Mouse (Mus musculus) frontal cortex, adult 2 months (tissue): ENCODE measurements around the gene Nme2. TPM values are rescaled to one million over a fixed set of nuclear protein-coding genes. Genes with fewer than 3 reads are reported as not detected.
A peak's percentile ranks its signal among the peaks of the same experiment; 100 is the strongest.

ENCODE experiments used
- DNase-seq, 2 experiments: peaks; one replicate each; pipeline ENCODE4 v3.0.0; 2022; ENCODE audit warnings: low spot score in 1 of 2; ENCODE audit errors: extremely low spot score in 1 of 2
- polyA plus RNA-seq: library from polyadenylated mRNA; depleted of rRNA; stranded (reverse); fragments of >200 nt; gene quantifications from 2 replicates; pipeline ENCODE4 v1.2.3, GENCODE M21; 2012; rRNA removed

The Nme2 gene
- 99.0 and 106 TPM in 2 replicates for polyA plus RNA-seq

DNA sequence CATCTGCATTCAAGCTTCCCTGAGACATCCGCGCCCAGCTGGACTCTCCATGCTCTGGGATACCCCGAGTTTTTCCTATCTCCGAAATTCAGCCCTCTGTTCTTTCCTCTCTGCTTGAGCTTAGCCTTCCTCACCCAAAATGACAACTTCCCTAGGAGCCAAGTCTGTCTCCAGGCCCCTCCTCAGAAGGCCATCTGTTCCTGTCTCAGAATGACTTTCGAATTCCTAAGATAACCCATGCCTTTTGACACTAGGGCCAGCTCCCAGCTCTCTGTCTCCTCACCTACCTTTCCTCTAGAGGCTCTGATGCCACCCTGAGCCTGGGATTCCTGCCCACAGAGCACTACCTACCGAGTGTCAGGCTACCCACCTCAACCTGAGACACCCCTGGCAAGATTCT, at the start of gene Nme2:
Nme2 (minus strand) TSS at position 101 of the 400 bp plus-strand sequence.
- no peak for DNase-seq

DNA sequence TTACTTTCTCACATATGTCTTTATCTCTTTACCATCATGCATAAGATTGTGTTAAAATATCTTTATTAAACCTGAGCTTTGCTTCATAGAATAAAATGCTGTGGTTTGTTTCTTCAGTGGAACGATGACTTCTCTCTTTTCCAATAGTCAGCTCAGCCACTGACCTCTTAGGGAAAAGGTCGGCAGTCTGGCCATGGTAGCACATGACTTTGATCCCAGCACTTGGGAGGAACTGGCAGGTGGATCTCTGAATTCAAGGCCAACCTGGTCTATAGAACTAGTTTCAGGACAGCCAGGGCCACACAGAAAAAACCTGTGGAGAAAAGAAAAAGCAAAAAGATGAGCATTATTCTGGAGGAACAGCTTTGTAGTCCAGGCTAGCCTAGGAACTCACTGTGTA, 47.3 kb upstream of the Nme2 start:
- DNase-seq, result no peak

DNA sequence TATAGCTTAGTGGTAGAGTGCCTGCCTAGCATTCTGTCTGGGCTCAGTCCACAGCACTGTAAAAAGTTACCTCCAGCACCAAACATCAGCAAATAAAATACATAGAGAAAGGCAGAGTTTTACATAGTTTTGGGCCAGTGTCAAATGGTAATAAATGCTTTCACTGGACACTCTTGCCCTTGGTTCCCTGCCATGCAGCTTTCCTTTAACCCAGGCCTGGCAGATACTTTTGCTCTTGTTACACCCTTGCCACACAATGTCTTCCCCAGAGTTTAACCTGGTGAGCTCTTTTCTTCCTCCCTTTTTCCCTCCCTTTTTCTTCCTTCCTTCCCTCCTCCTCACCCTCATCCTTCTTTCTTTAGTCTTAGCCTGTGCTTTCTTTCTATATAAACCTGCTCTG, 43.2 kb upstream of the Nme2 start:
- DNase-seq, result no peak

DNA sequence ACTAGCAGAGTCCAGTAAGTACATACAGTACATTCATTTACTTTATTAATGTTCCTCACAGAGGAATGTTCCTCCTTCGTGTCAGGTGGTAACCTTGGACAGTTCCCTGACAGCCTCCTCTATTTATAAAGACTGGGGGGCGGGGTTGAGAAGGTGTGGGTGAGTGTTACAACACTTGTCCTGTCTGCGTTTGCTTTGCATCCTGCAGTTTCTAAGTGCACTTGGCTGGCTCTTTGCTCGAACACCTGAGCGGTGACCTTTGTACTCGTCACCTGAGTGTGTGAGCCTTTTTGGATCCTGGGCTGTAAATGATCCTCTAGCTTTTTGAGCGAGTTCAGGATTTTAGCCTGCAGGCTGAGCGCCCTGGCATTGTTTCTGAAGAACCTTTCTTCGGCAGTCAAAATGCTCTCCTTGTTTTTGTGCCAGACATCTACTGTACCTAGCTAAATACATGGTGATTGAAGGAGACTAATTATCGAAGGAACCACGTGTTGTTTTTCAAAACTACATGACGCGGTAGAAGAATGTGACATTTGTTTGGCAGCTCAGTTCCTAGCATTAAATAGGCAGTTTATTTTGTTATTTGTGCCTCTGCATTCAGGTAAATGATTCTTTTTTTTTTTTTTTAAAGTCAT, 41.2 kb upstream of the Nme2 start:
- DNase-seq, result peak in 1 of 2 experiments; percentile 26

DNA sequence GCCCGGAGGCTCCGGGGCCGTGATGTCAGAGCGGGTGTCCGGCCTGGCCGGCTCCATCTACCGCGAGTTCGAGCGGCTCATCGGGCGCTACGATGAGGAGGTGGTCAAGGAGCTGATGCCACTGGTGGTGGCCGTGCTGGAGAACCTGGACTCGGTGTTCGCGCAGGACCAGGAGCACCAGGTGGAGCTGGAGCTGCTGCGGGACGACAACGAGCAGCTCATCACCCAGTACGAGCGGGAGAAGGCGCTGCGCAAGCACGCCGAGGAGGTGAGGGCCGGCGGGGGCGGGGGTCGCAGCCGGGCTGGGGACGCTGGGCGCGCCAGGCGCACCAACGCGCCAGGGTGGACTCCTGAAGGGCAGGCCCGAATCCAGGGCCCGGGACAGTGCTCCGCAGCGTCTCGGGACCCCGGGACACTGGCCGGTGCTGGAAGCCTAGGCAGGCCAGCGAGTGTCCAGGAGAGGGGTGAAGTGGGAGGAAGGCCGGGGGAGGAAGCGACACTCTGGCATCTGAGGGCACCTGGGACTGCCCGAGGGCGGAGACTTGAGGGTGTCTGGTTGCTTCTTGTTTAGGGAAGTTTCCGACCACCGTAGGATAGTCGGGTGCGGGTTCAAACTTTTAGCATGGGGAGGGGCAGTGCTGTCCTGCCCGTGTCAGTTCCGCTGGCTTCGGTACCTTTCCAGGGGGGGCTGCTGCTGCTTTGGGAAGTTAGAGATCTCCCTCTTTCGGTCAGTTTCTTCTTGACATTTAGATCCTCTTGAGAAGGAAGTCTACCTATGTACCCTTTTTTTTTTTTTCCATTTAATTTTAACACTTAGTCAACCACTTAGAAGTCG, 40.5 kb upstream of the Nme2 start:
- DNase-seq, result peak; percentile 21 to 33

DNA sequence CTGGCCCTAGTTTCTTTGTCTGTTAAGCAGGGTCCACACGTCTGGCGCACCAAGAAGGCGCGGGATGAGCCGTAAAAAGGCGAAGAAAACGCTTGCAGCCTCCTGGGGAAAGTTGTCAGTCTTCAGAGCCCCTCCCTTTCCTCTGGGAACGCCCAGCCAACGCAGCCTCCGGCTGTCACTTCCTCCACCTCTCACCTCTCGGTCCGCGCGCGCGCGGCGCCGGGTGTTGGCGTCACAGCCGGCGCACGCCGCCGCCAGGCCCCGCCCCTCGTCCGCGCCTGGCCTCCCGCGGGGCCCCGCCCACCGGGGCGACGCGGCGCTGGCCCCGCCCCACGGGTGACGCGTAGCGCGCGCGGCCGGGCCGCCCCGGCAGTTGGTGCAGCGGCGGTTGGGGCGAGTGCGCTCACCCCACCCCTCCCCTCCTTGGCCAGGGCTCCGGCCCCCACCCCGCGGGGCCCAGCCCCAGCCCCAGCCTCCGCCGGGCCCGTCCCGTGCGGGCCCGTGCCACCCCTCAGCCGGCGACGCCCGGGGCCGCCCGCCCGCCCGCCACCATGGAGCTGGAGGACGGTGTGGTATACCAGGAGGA, 39.8 kb upstream of the Nme2 start, which contains the start of gene Spag9:
Spag9 (plus strand) TSS at position 372 of the 586 bp plus-strand sequence.
- peak; percentile 82 to 88 for DNase-seq

DNA sequence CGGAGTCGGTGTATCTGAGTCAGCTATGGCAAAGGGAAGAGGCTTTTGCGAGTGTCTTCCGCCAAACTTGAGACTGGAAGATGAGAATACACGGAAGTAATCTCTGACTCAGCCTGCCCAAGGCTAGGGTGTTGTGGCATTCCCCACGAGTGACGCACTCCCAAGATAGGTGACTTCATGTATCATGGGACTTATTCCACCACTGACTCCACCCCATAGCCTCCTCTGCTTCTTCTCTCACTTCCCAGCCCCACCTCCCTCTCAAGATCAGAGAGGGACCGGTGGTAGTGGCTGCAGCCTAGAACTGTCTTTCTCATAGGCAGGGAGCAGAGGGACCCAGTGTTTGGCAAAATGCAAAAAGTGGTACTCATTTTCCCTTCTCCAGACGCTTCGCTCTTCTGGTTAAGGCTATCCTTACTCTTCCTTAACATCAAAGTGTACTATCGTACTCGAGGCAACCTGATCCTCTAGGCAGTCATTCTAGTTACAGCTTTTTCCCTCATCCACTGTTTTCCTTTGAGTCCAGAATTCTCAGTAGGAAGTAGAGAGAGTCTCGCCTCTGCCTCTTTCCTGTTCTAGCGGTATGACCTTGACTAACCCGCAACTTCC, 39.2 kb upstream of the Nme2 start:
- peak; percentile 88 for DNase-seq

DNA sequence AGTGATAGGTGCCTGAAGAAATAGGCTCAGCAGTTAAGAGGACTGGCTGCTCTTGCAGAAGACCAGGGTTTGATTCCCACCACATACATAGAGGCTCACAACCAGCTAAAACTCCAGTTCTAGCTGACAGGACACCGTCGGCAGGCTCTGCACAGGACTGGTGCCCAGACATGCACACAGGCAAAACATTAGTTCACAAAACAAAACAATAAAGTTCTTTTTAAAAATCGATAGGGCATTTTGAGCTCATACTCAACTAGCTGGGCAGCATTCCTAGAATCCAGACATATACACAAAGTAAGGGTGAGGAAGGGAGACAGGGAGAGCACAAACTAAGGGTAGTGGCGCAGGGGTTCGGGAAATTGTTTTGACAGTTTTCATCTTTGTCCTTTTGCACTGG, 38.5 kb upstream of the Nme2 start:
- DNase-seq, result no peak

DNA sequence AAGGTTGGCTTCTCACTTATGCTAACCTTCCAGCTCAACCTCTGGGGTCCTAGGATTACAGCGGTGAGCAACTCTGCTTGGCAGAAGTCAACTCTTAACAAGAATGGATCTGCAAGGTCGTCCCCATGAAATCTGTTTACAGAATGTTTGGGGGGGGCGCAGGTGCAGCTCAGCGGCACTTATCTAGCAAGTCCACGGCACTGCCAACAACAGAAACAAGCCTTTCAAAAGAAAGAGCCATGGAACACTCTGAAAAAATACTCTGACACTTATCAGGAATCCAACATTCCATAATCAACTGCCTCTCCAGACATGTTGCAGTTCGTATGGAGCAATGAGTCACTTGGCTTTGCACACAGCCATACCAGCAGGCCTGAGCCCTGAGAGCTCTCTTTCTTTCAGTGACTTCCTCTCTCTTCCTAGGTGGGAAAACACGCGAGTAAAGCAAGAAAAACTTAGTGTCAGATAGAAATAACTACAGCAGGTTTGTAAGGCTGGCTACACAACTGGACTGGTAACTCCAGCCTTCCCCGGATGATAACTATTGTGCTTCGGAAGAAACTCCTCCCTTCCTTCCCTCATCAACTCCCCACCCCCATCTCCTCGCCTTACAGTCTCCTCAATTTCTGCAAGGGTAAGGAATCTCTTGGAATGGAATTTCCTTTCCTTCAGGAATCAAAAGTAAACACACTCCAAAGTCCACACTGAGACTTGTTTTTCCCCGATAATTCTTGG, 32.4 kb upstream of the Nme2 start:
- no peak for DNase-seq

DNA sequence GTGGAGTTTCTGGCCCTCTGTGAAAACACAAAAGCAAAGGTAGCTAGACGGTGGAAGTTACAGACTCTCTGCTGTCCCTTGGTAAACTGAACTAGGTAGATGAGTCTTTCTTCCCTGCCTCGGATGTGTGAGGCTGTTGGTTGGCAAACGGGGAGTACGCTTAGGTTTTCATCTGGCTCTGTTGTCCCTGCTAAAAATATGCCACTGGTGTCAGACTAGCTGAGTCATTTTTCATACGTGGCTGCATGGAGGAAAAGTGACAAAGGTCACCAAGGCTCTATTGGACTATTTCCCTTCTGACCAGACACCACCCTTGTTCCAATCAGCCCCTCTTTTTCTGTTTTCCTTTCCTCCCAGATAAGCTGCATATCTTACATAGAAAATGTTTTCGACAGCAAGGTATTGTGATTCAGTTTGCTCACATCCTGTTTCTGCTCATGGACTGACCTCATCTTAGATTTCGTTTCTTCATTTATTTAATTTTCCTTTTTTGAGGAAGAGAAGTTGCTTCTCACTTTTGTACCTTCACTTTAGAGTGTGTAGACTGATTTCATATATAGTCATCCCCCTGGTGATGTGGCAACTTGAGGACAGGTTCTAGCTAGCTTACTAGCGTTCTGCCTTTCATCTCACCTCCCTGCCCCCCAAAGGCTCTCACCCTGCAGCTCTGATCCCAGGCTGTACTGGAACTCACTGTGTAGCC, 31.7 kb upstream of the Nme2 start:
- DNase-seq, result no peak

DNA sequence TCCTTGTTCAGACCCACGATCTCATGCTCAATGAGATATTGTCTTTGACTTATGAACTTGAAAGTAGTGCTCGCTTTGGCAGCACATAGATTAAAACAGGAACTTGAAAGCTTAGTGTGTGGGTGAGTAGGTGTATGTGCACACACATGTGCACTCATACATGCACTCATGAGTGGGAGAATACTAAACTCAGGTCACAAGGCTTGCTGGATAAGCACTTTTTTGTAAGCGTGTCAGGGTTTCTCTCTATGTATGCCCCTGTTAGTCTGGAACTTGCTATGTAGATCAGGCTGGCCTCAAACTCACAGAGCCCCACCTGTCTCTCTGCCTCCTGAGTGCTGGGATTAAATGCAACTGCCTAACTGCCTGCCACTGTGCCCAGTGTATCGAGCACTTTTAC, 31.0 kb upstream of the Nme2 start:
- no peak for DNase-seq

DNA sequence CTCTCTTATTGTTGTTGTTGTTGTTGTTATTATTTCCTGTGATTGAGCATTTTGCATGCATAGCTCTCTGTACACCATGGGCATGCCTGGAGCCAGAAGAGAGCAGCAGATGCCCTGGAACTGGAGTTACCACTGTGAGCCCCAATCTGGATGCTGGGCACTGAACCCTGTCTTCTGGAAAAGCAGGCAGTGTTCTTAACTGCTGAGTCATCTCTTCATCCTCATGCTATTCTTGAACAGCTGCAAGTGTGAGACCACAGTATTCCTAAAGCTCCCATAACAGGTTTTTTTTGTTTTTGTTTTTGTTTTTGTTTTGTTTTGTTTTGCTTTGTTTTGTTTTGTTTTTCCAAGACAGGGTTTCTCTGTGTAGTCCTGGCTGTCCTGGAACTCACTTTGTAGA, 30.2 kb upstream of the Nme2 start:
- DNase-seq, result no peak

DNA sequence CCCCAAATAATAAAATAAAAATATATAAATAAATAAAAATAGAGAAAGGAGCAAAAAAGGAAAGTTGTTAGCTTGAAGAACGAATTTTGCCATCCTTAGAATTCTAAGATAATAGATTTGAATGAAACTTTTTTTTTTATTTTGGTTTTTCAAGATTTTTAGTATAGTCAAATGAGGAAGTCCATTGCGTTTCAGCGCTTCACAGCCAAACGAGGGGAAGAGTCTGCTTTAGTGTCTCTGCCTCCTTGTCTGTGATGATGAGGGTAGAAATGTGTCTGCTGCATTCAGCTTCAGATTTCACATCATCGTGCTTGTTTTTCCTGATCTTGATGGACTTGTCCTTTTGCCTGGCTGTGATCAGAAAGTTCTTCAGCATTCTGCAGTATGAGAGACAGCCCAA, 29.2 kb upstream of the Nme2 start:
- DNase-seq, result no peak

DNA sequence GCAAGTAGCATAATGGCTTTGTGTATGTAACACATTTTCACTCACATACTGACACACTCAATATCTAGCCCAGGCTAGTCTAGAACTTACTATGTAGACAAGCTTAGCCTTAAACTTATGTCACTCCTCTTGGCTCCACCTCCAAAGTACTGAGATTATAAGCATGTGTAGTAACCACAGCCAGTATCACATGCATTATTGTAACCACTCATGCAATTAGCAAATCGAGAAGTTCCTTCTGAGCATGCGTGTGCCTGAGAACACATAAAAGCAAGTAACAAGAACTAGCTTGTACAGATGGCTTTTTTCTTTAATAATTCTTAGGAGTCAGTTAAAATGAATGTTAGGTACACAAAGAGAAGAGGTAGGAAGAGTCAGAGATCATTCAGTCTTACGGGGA, 28.6 kb upstream of the Nme2 start:
- DNase-seq, result no peak

DNA sequence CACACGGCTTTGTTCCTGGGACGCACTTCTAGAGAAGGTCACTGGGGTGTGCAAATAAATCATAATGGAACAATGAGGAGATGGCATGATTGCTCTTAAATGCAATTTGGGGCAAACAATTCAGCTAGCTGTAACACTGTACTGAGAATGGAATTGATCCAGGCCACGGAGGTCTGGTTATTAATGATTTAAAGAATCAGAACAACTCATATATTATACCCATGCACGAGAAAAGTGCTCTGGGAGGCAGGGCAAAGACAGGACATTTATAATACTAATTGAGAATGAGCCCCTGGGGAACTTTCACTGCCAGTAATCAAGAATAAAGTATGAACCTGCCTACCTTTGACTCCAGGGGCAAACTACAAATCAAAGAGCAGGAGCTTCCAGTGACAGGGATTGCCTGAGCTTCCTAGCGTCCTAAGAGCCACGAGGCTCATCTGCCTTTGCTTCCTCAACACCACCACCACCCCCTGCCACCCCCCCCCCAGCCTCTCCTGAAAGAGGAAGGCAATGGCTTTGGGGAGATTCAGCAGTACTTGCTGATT, 23.5 kb upstream of the Nme2 start:
- DNase-seq, result no peak

DNA sequence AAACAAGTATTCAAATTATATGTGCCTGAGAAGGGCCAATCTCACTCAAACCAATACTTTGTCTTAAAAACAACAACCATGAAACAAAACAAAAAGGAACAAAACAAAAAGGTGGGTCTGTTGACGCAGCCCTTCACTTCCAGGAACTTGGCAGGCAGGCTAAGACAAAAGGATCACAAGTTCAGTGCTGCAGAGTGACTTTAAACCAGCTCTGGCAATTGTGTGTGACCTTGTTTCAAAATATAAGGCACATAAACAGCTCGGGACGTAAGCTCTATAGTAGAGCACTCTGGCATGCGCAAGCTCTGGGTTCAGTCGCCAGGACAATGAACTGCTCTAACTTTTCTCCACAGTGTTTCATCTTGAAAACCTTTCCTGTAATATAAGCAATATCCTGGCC, 16.9 kb upstream of the Nme2 start:
- DNase-seq, result no peak

DNA sequence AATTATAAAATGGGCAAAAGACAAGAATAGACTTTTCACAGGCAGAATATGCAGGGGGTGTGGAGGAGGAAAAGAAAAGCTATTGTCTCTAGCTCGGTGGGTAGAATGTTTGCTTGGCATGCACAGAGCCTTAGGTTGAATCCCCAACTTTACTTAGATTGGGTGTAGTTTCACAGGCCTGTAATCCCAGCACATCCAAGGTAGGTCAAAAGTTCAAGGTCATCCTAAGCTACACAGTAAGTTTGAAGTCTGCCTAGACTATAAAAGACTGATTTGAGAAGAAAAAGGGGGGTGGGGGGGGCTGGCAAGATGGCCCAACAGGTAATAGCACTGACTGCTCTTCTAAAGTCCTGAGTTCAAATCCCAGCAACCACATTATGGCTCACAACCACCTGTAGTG, 13.7 kb upstream of the Nme2 start:
- no peak for DNase-seq

DNA sequence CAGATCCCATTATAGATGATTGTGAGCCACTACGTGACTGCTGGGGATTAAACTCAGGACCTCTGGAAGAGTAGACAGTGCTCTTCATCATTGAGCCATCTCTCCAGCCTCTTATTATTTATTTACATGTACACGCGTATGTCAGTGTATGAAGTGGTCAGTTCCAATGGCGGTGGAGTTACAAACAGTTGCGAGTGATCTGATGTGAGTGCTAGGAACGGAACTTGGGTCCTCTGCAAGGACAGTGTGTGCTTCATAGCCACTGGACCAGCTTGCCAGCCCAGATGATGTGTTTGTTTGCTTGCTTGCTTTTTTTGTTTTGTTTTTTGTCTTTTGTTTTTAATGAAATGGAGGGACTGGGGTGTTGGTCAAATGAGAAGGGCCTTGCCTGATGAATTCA, 13.1 kb upstream of the Nme2 start:
- DNase-seq, result no peak

DNA sequence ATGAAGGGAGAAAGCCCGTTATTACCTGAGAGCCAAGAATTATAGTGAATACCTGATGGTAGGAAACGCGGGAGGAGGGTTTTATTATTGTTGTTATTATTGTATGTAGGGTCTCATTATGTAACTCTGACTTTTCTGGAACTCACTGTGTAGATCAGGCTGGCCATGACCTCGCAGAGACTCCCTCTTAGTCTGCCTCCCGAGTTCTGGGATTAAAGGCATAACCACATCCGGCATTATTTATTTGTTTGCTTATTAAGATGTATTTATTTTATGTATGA, 12.7 kb upstream of the Nme2 start:
- no peak for DNase-seq
